Mouse (Mus musculus) ES-E14 (cell line): ENCODE results near the gene Tmem144.

Experiments
- CHD2 ChIP-seq: IDR thresholded peaks from 2 replicates; pipeline ENCODE4 v1.6.1; 2014; ENCODE audit warnings: mild to moderate bottlenecking, low read depth, low read length, inconsistent platforms
- HCFC1 ChIP-seq: IDR thresholded peaks from 2 replicates; pipeline ENCODE4 v1.6.1; 2012; ENCODE audit warnings: low read length, inconsistent platforms, borderline replicate concordance; ENCODE audit not compliant: insufficient read depth
- MAFK ChIP-seq: IDR thresholded peaks from 2 replicates; pipeline ENCODE4 v1.6.1; 2014; ENCODE audit warnings: mild to moderate bottlenecking, low read depth, low read length, inconsistent platforms; ENCODE audit not compliant: insufficient read depth
- ZC3H11A ChIP-seq: IDR thresholded peaks from 2 replicates; pipeline ENCODE4 v1.6.1; 2012; ENCODE audit warnings: low read depth, mild to moderate bottlenecking, inconsistent platforms, low read length, borderline replicate concordance
- ZNF384 ChIP-seq: IDR thresholded peaks from 2 replicates; pipeline ENCODE4 v1.6.1; 2012; ENCODE audit warnings: low read depth, low read length, inconsistent platforms

DNA sequence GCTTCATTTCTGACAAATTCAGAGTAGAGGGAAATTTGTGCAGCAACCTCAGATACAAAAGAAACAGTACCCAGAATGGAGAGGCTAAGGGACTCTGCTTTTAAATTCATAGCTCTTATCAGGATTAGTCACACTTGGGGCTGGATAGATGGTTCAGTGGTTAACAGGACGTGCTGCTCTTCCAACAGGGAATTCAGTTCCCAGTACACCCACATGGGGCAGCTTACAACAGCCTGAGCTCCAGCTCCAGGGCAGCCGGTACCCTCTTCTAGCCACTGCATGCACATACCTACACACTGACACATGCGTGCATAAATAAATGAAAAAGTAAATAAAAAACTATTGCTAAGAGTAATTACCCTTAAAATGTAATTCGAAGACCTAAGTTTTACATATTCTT, 36.3 kb downstream of the Tmem144 start:
- TF ChIP-seq CHD2 (no peak), MAFK (no peak), HCFC1 (no peak), ZNF384 (no peak), ZC3H11A (no peak)
